ENCODE assay signal across 8 mouse cellular contexts in genomic region chr7:135537948-135538741, GRCm38 (mm10). TPM values are rescaled to one million over a fixed set of nuclear protein-coding genes. Genes with fewer than 3 reads are reported as not detected.
DNase-seq lines count a peak whose midpoint lies in the region; ATAC-seq and TF ChIP-seq lines count a peak whose summit lies in the region.

No protein-coding gene starts in this region.

- ATAC-seq in kidney, embryonic 14.5 days (ENCODE audit: low FRiP score, low TSS enrichment), result peak; percentile 73

- H3K4me3 ChIP-seq in spleen, adult 2 months (ENCODE audit: extremely low read depth, insufficient read depth, insufficient read length), result peak overlapping the region; percentile 63
- H3K4me3 ChIP-seq in kidney, embryonic 14.5 days (ENCODE audit: low read length), result peak overlapping the region; percentile 54
- H3K4me3 ChIP-seq in liver, adult 2 months (ENCODE audit: insufficient read depth, low read depth, low read length), result peak overlapping the region; percentile 54

- no peaks in the 10 kb centered on the region for H3K9me3 ChIP-seq in kidney, embryonic 14.5 days (ENCODE audit: control insufficient read depth, low read length)

- WGBS in spleen, adult 2 months, result 1% methylated on average over 60 of the region's 71 CpGs
- WGBS in kidney, embryonic 14.5 days, result under 1% methylated on average over 70 of the region's 71 CpGs
- 3% methylated on average over 71 of the region's 71 CpGs for WGBS in liver, adult 2 months

- DNase-seq in spleen, adult 2 months (ENCODE audit: low read depth in 1 of 2, low spot score in 2 of 2), result peak in 1 of 2 experiments; percentile 5
- no peak for DNase-seq in spleen, postnatal 14 days (ENCODE audit: low spot score in 2 of 2)
- peak; percentile 78 to 80 for DNase-seq in cerebellum, postnatal 25 days
- DNase-seq in gastrocnemius, postnatal 25 days, result peak; percentile 10
- no peak for DNase-seq in liver, adult 2 months (ENCODE audit: extremely low read depth, low read depth, low spot score)
- DNase-seq in naive thymus-derived CD4-positive, alpha-beta T cell, adult 2 months (ENCODE audit: low read depth), result peak; percentile 41
- peak; percentile 8 for DNase-seq in yolk sac, embryonic 10.5 days (ENCODE audit: low spot score)

- H3K4me1 ChIP-seq in spleen, adult 2 months (ENCODE audit: control insufficient read depth, insufficient read depth, insufficient read length), result peaks cover 10% of the 10 kb centered on the region
- 0 out of 2 replicates have a peak, but pooled peaks cover 3% of the 10 kb centered on the region for H3K4me1 ChIP-seq in kidney, embryonic 14.5 days (ENCODE audit: control insufficient read depth, insufficient read depth, low read length)
- 0 out of 2 replicates have a peak, but pooled peaks cover 4% of the 10 kb centered on the region for H3K4me1 ChIP-seq in liver, adult 2 months (ENCODE audit: control insufficient read depth, insufficient read depth, low read length)

- H3K9ac ChIP-seq in kidney, embryonic 14.5 days (ENCODE audit: low read depth, low read length), result peak overlapping the region; percentile 55
- peak overlapping the region; percentile 78 for H3K9ac ChIP-seq in liver, adult 2 months (ENCODE audit: low read depth, low read length)

- peak overlapping the region; percentile 96 for H3K4me2 ChIP-seq in kidney, embryonic 14.5 days (replicated peaks; ENCODE audit: low read depth, low read length)

- no peaks in the 10 kb centered on the region for H3K36me3 ChIP-seq in spleen, adult 2 months (ENCODE audit: control insufficient read depth, insufficient read depth, low read length)
- no peaks in the 10 kb centered on the region for H3K36me3 ChIP-seq in kidney, embryonic 14.5 days (ENCODE audit: control insufficient read depth, insufficient read depth, low read length)
- H3K36me3 ChIP-seq in liver, adult 2 months (ENCODE audit: control insufficient read depth, insufficient read depth, low read length), result no peaks in the 10 kb centered on the region

- no peak for TF ChIP-seq CTCF in spleen, adult 2 months (IDR thresholded peaks at IDR 0.05; ENCODE audit: extremely low read depth, insufficient read depth, insufficient read length, insufficient replicate concordance)
- TF ChIP-seq CTCF in liver, adult 2 months (IDR thresholded peaks at IDR 0.05; ENCODE audit: low read depth, low read length), result no peak

- H3K27ac ChIP-seq in spleen, adult 2 months (ENCODE audit: insufficient read depth, low read length), result peak overlapping the region; percentile 39; the same call in 1 of the 2 replicates
- 0 out of 2 replicates have a peak overlapping the region, but pooled peaks have one; percentile 24 for H3K27ac ChIP-seq in kidney, embryonic 14.5 days (ENCODE audit: low read depth, low read length)
- H3K27ac ChIP-seq in liver, adult 2 months (replicated peaks; ENCODE audit: insufficient read depth, low read depth, low read length), result no peak overlapping the region

- no peaks in the 10 kb centered on the region for H3K79me2 ChIP-seq in liver, adult 2 months (ENCODE audit: control insufficient read depth, insufficient read depth, low read length)

- TF ChIP-seq POLR2A in spleen, adult 2 months (IDR thresholded peaks at IDR 0.05; ENCODE audit: low read depth, low read length), result no peak
- no peak for TF ChIP-seq POLR2A in liver, adult 2 months (IDR thresholded peaks at IDR 0.05; ENCODE audit: extremely low read depth, insufficient read depth, low read length)

- H3K27me3 ChIP-seq in spleen, adult 2 months (ENCODE audit: control insufficient read depth, insufficient read depth, low read length), result peaks cover 10% of the 10 kb centered on the region
- H3K27me3 ChIP-seq in kidney, embryonic 14.5 days (ENCODE audit: control insufficient read depth, insufficient read depth, low read length), result peaks cover 8% of the 10 kb centered on the region; the same call in 1 of the 2 replicates
- 0 out of 2 replicates have a peak, but pooled peaks cover 5% of the 10 kb centered on the region for H3K27me3 ChIP-seq in liver, adult 2 months (ENCODE audit: control insufficient read depth, insufficient read depth, low read length)

RNA-seq across cellular contexts. Expression of gene Ptpre, which starts 0.9 kb away (rescaled TPM):
- polyA plus RNA-seq in spleen, adult 2 months (2012; rRNA removed), result 9.5 and 10.1 TPM in 2 replicates
- 1 to 10 TPM; 1.9 to 2.1 TPM for total RNA-seq in gastrocnemius, postnatal 25 days (2021)
- polyA plus RNA-seq in kidney, embryonic 14.5 days (2014; fragmentation: Nextera tagmentation; extraction: Ambion mirVana), result 1.6 and 2.0 TPM in 2 replicates
- 1.1 and 2.1 TPM in 2 replicates for total RNA-seq in liver, adult 2 months (2014; rRNA removed)
- 0.52 and 0.75 TPM in 2 replicates for polyA plus RNA-seq in liver, adult 2 months (2012; rRNA removed)

RNA-seq across cellular contexts. Expression of gene Clrn3, which starts 9.7 kb away (rescaled TPM):
- not detected in 2 replicates for polyA plus RNA-seq in spleen, adult 2 months (2012; rRNA removed)
- not detected for total RNA-seq in gastrocnemius, postnatal 25 days (2021)
- polyA plus RNA-seq in kidney, embryonic 14.5 days (2014; fragmentation: Nextera tagmentation; extraction: Ambion mirVana), result 2.8 and 4.4 TPM in 2 replicates
- not detected in 2 replicates for total RNA-seq in liver, adult 2 months (2014; rRNA removed)
- polyA plus RNA-seq in liver, adult 2 months (2012; rRNA removed), result 0.02 TPM in 1 of 2 replicates, not detected in the other

Comparison
In these comparisons a context has a peak if more than half of its experiments do, and no peak if none do; other contexts are left out.
1. DNase-seq: peak in cerebellum, postnatal 25 days (2 of 2), gastrocnemius, postnatal 25 days (single experiment), naive thymus-derived CD4-positive, alpha-beta T cell, adult 2 months (single experiment) and yolk sac, embryonic 10.5 days (single experiment); none in spleen, postnatal 14 days (0 of 2) and liver, adult 2 months (single experiment).
2. Peak in every context shown above with its lines, with median percentiles within 50 percentile points of each other: H3K4me3 ChIP-seq.